Mouse (Mus musculus) midbrain, embryonic 16.5 days (tissue): ENCODE data around the gene Usp6nl. TPM values are rescaled to one million over a fixed set of nuclear protein-coding genes. Genes with fewer than 3 reads are reported as not detected.

Experiments
- ATAC-seq: fragments of 200-750 bp; cut with Nextera tagmentation; 2 replicates; pipeline ENCODE4 v1.8.0; 2017; ENCODE audit warnings: moderate TSS enrichment
- H3K27ac ChIP-seq: fragments of 300-500 bp; sonication (generic); 2 replicates; pipeline ENCODE4 v1.5.1; 2014; ENCODE audit warnings: mild to moderate bottlenecking, low read length, mixed read lengths
- H3K27me3 ChIP-seq: fragments of 300-500 bp; sonication (generic); 2 replicates; pipeline ENCODE4 v1.6.1; 2014; ENCODE audit warnings: low read depth, low read length, mixed read lengths; ENCODE audit not compliant: control insufficient read depth, insufficient read depth
- H3K36me3 ChIP-seq: fragments of 300-500 bp; sonication (generic); 2 replicates; pipeline ENCODE4 v1.6.1; 2014; ENCODE audit warnings: mild to moderate bottlenecking, low read length, moderate library complexity, mixed read lengths; ENCODE audit not compliant: control insufficient read depth, insufficient read depth
- H3K4me1 ChIP-seq: fragments of 300-500 bp; sonication (generic); 2 replicates; pipeline ENCODE4 v1.6.1; 2014; ENCODE audit warnings: mild to moderate bottlenecking, low read length, mixed read lengths; ENCODE audit not compliant: control insufficient read depth, insufficient read depth
- H3K4me2 ChIP-seq: fragments of 300-500 bp; sonication (generic); 2 replicates; pipeline ENCODE4 v1.6.1; 2014; ENCODE audit warnings: mild to moderate bottlenecking, low read length, mixed read lengths
- H3K4me3 ChIP-seq: fragments of 300-500 bp; sonication (generic); 2 replicates; pipeline ENCODE4 v1.5.1; 2014; ENCODE audit warnings: low read depth, mild to moderate bottlenecking, low read length, moderate library complexity, mixed read lengths
- H3K9ac ChIP-seq: fragments of 300-500 bp; sonication (generic); 2 replicates; pipeline ENCODE4 v1.6.1; 2014; ENCODE audit warnings: low read depth, low read length, mixed read lengths
- H3K9me3 ChIP-seq: fragments of 300-500 bp; sonication (generic); replicated peaks from 2 replicates; pipeline ENCODE4 v1.6.1; 2014; ENCODE audit warnings: mild to moderate bottlenecking, low read length, mixed read lengths; ENCODE audit not compliant: control insufficient read depth, poor library complexity, severe bottlenecking
- WGBS: fragments of 180-500 bp; shearing (Covaris S2); extraction: QIAGEN DNeasy Blood & Tissue Kit; methylation state at CpG from one replicate; pipeline ENCODE4 v1.1.7; 2014; 5-methylcytosine and 5-hydroxymethylcytosine counted together
- polyA plus RNA-seq: library from polyadenylated mRNA; unstranded; fragments of >200 nt; fragmentation: Nextera tagmentation; extraction: Ambion mirVana; gene quantifications from 2 replicates; pipeline ENCODE4 v1.2.1, GENCODE M21; 2015

Usp6nl gene
- polyA plus RNA-seq, 1 experiment from 2014 or later = 6.2 TPM

- Histone ChIP-seq H3K9ac (no peak overlapping the region), H3K27ac (no peak overlapping the region), H3K4me1 (no peaks in the 10 kb centered on the region), H3K36me3 (peaks cover 12% of the 10 kb centered on the region; the same call in 1 of the 2 replicates), H3K27me3 (no peaks in the 10 kb centered on the region), H3K9me3 (no peaks in the 10 kb centered on the region), H3K4me3 (no peak overlapping the region), H3K4me2 (no peak overlapping the region)
- peak; percentile 76 for ATAC-seq
- WGBS = 85% methylated on average over 16 of the region's 16 CpGs
Observed at GRCm38 (mm10) chr2:6436085-6436950, 113.9 kb downstream of the Usp6nl start.

DNA sequence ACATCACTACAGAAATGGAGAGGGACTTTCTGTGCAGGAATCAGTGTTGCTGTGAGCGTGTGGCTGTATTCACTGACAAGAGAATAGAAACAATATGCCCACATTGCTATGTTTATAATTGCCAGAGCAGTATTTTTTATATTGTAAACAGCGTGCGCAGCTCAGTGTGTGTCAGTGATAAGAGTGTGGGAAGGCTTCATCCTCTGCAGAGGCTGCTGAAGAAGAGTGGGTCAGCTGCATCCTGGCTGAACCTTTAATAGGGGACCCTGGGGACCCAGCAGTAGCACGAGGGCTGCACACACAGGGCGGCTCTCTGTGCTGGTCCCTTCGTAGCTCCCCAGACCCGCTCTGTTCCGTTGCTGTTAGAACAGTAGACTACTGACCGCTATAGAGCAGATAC, 119.2 kb downstream of the Usp6nl start:
- no peak overlapping the region for H3K9ac ChIP-seq
- H3K4me1 ChIP-seq = no peaks in the 10 kb centered on the region
- no peak for ATAC-seq
- H3K36me3 ChIP-seq = peaks cover 10% of the 10 kb centered on the region; the same call in 1 of the 2 replicates
- no peak overlapping the region for H3K4me2 ChIP-seq
- WGBS = 87% methylated on average over 9 of the region's 9 CpGs
- H3K4me3 ChIP-seq = no peak overlapping the region
- no peaks in the 10 kb centered on the region for H3K9me3 ChIP-seq
- no peaks in the 10 kb centered on the region for H3K27me3 ChIP-seq
- no peak overlapping the region for H3K27ac ChIP-seq

DNA sequence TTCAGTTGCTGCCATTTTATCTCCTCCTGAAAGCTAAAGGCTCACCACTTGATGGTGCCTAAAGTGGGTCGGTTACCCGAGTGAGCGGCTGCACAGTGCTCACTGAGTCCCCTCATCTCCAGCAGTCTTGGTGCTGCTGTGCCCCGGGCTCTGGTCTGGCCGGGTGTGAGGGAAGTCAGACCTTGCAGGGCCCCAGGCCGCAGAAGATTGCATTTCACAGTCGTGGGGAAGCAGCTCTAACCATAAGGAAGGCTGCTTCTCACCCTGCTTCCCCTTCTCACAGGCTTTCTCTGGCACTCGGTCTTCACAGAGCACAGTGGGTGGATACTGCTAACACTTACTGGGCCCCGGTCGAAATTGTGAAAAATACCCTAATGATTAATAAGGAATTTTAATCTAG, 119.8 kb downstream of the Usp6nl start:
- Histone ChIP-seq H3K36me3 (peaks cover 10% of the 10 kb centered on the region; the same call in 1 of the 2 replicates), H3K27ac (no peak overlapping the region), H3K4me2 (no peak overlapping the region), H3K4me1 (no peaks in the 10 kb centered on the region), H3K9me3 (no peaks in the 10 kb centered on the region), H3K4me3 (no peak overlapping the region), H3K27me3 (no peaks in the 10 kb centered on the region), H3K9ac (no peak overlapping the region)
- no peak for ATAC-seq
- WGBS = 84% methylated on average over 10 of the region's 10 CpGs

- Histone ChIP-seq H3K9me3 (no peaks in the 10 kb centered on the region), H3K4me2 (no peak overlapping the region), H3K4me3 (no peak overlapping the region), H3K36me3 (peaks cover 10% of the 10 kb centered on the region; the same call in 1 of the 2 replicates), H3K27ac (no peak overlapping the region), H3K9ac (no peak overlapping the region), H3K4me1 (no peaks in the 10 kb centered on the region), H3K27me3 (no peaks in the 10 kb centered on the region)
- 98% methylated on average over 4 of the region's 4 CpGs for WGBS
- ATAC-seq = no peak
Observed at GRCm38 (mm10) chr2:6444015-6444414, 121.5 kb downstream of the Usp6nl start.

DNA sequence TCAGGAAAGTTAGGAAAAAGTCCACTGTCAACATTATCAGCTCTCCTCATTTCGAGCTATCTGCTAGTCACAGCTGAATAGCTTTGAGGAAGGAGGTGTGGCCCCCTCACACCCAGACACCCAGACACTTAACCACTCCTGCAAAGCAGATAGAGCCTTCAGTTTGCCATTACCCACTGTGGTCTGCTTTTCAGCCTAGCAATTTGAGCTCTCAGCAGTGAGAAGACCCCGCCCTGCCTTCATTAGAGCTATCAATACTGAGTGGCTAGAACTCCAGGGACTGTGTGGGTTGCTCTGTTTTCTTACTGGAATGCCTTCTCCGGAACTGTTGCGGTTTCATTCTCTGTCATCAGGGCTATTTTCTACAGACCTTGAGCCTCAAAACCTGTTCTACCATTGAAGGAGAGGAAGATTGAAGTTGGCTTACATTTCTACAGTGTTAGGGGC, 122.3 kb downstream of the Usp6nl start:
- Histone ChIP-seq H3K4me2 (no peak overlapping the region), H3K27me3 (no peaks in the 10 kb centered on the region), H3K36me3 (peaks cover 10% of the 10 kb centered on the region; the same call in 1 of the 2 replicates), H3K27ac (no peak overlapping the region), H3K4me3 (no peak overlapping the region), H3K4me1 (no peaks in the 10 kb centered on the region), H3K9me3 (no peaks in the 10 kb centered on the region), H3K9ac (no peak overlapping the region)
- no peak for ATAC-seq
- 92% methylated on average over 4 of the region's 4 CpGs for WGBS

DNA sequence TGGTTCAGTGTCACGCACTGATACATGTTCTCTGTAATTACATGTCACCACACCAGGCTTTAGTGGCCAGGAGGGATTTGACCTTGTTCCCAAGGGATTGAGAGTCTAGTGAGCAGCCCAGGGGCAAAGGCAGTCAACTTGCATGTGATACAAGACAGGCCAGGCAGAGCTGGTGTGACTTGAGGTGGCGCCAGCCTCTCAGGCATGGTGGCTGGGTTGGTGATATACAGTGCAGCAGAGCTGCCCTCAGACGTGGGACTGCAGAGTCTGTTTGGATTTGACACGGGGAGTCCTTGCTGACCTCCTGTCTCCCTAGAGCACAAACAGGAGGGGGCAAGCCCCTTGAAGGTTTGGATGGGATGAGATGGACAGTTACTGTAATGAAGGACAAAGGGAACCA, 123.4 kb downstream of the Usp6nl start:
- Histone ChIP-seq H3K4me2 (no peak overlapping the region), H3K9ac (no peak overlapping the region), H3K27me3 (no peaks in the 10 kb centered on the region), H3K9me3 (no peaks in the 10 kb centered on the region), H3K36me3 (peaks cover 6% of the 10 kb centered on the region; the same call in 1 of the 2 replicates), H3K4me1 (0 out of 2 replicates have a peak, but pooled peaks cover 3% of the 10 kb centered on the region), H3K4me3 (no peak overlapping the region), H3K27ac (no peak overlapping the region)
- WGBS = 70% methylated on average over 4 of the region's 4 CpGs
- ATAC-seq = no peak

- Histone ChIP-seq H3K9me3 (no peaks in the 10 kb centered on the region), H3K4me3 (no peak overlapping the region), H3K27me3 (no peaks in the 10 kb centered on the region), H3K4me2 (no peak overlapping the region), H3K36me3 (no peaks in the 10 kb centered on the region), H3K4me1 (0 out of 2 replicates have a peak, but pooled peaks cover 3% of the 10 kb centered on the region), H3K27ac (no peak overlapping the region), H3K9ac (no peak overlapping the region)
- WGBS = 97% methylated on average over 2 of the region's 2 CpGs
- no peak for ATAC-seq
Observed at GRCm38 (mm10) chr2:6448880-6449279, 126.4 kb downstream of the Usp6nl start.

- H3K9ac ChIP-seq = no peak overlapping the region
- ATAC-seq = no peak
- no peaks in the 10 kb centered on the region for H3K36me3 ChIP-seq
- no peak overlapping the region for H3K4me3 ChIP-seq
- no peaks in the 10 kb centered on the region for H3K9me3 ChIP-seq
- H3K4me2 ChIP-seq = no peak overlapping the region
- no peaks in the 10 kb centered on the region for H3K27me3 ChIP-seq
- H3K27ac ChIP-seq = no peak overlapping the region
- 67% methylated on average over 3 of the region's 3 CpGs for whole genome bisulfite sequencing
- H3K4me1 ChIP-seq = 0 out of 2 replicates have a peak, but pooled peaks cover 3% of the 10 kb centered on the region
Observed at GRCm38 (mm10) chr2:6449656-6450055, 127.2 kb downstream of the Usp6nl start.

- ATAC-seq = no peak
- H3K4me2 ChIP-seq = no peak overlapping the region
- no peak overlapping the region for H3K27ac ChIP-seq
- 0 out of 2 replicates have a peak, but pooled peaks cover 3% of the 10 kb centered on the region for H3K4me1 ChIP-seq
- WGBS = 67% methylated on average over 3 of the region's 3 CpGs
- no peaks in the 10 kb centered on the region for H3K9me3 ChIP-seq
- no peak overlapping the region for H3K4me3 ChIP-seq
- no peaks in the 10 kb centered on the region for H3K36me3 ChIP-seq
- no peak overlapping the region for H3K9ac ChIP-seq
- H3K27me3 ChIP-seq = no peaks in the 10 kb centered on the region
Observed at GRCm38 (mm10) chr2:6450544-6450943, 128.1 kb downstream of the Usp6nl start.
